8 mouse cellular contexts compared by ENCODE assay signal in the genomic region with DNA sequence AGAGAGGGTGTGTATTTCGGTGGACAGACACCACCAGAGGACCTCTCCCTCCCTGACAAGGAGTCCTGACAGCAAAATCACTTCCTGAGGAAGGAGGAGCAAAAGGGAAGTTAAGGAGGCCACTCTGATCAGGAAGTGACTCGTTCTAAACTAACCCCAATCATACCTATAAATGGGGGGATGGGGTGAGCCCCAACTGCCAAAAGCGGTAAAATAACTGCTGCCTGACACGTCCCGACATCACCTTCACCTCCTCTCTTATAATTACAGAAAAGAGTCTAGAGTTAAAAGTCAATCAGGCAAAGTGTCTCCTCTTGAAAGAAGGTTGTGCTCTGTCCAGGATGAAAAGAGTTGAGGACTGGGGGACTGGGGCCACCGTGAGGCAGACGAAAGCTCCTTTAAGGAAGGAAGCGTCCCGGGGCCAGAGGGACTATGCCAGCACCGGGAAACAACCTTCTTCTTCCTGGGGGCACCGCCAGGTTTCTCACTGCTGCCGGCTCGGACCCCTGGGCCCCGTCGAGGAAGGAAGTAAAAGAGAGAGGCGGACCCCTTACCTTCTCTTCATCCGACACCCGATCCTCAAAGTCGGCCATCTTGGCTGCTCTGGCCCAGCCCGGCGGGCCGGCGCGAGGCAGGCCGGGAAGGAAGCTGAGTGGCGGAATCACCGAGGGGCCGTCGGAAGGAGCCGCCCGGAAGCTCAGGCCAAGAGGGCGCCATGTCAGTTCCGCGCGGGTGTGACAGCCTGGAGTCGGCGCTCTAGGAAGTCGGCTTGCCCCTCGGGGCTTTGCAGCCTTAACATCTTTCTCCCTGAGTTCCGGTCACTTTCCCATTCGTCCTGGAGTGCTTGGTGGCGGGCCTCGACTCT. TPM values are rescaled to one million over a fixed set of nuclear protein-coding genes. Genes with fewer than 3 reads are reported as not detected.
DNase-seq lines count a peak whose midpoint lies in the region; ATAC-seq and TF ChIP-seq lines count a peak whose summit lies in the region.

A gene (plus strand): TSS at position 220 of the 865 bp plus-strand sequence.
A gene (minus strand): TSS at position 720 of the 865 bp plus-strand sequence.

- peaks cover 7% of the 10 kb centered on the region; the same call in 1 of the 2 replicates for H3K36me3 ChIP-seq in embryonic facial prominence, embryonic 15.5 days
- peaks cover 3% of the 10 kb centered on the region; the same call in 1 of the 2 replicates for H3K36me3 ChIP-seq in kidney, embryonic 14.5 days (ENCODE audit: control insufficient read depth, insufficient read depth, low read length)
- peaks cover 7% of the 10 kb centered on the region for H3K36me3 ChIP-seq in limb, embryonic 15.5 days
- peaks cover 3% of the 10 kb centered on the region for H3K36me3 ChIP-seq in stomach, embryonic 14.5 days (ENCODE audit: control insufficient read depth, insufficient read depth, low read length)

- peak; percentile 92 for DNase-seq in A20 (ENCODE audit: low read depth, low spot score)
- DNase-seq in heart, adult 9 months (ENCODE audit: low spot score in 2 of 2) = peak; percentile 88 to 90
- DNase-seq in monocyte, adult 2 months (ENCODE audit: low read depth in 1 of 2, low spot score in 2 of 2) = peak; percentile 68 to 82

- H3K9ac ChIP-seq in embryonic facial prominence, embryonic 15.5 days = peak within 1 kb of the TSS; percentile 83
- peak within 1 kb of the TSS; percentile 92 for H3K9ac ChIP-seq in kidney, embryonic 14.5 days (ENCODE audit: low read depth, low read length)
- peak within 1 kb of the TSS; percentile 75 for H3K9ac ChIP-seq in limb, embryonic 15.5 days
- H3K9ac ChIP-seq in stomach, embryonic 14.5 days (replicated peaks; ENCODE audit: low read depth, low read length) = peak within 1 kb of the TSS; percentile 88

- no peaks in the 10 kb centered on the region for H3K27me3 ChIP-seq in embryonic facial prominence, embryonic 15.5 days
- H3K27me3 ChIP-seq in kidney, embryonic 14.5 days (ENCODE audit: control insufficient read depth, insufficient read depth, low read length) = no peaks in the 10 kb centered on the region
- H3K27me3 ChIP-seq in limb, embryonic 15.5 days = no peaks in the 10 kb centered on the region
- no peaks in the 10 kb centered on the region for H3K27me3 ChIP-seq in stomach, embryonic 14.5 days (ENCODE audit: control insufficient read depth, insufficient read depth, low read length)

- peak; percentile 99 for TF ChIP-seq POLR2A in bone marrow, adult 2 months (IDR thresholded peaks at IDR 0.05; ENCODE audit: borderline replicate concordance, control insufficient read depth, low read depth, low read length)

- under 1% methylated on average over 43 of the region's 43 CpGs for WGBS in bone marrow, adult 2 months
- under 1% methylated on average over 43 of the region's 43 CpGs for WGBS in embryonic facial prominence, embryonic 15.5 days
- WGBS in kidney, embryonic 14.5 days = 0% methylated on average over 38 of the region's 43 CpGs
- WGBS in limb, embryonic 15.5 days = under 1% methylated on average over 43 of the region's 43 CpGs
- under 1% methylated on average over 43 of the region's 43 CpGs for WGBS in stomach, embryonic 14.5 days

- H3K4me2 ChIP-seq in embryonic facial prominence, embryonic 15.5 days (replicated peaks) = peak within 1 kb of the TSS; percentile 62
- H3K4me2 ChIP-seq in kidney, embryonic 14.5 days (replicated peaks; ENCODE audit: low read depth, low read length) = peak within 1 kb of the TSS; percentile 73
- H3K4me2 ChIP-seq in limb, embryonic 15.5 days = peak within 1 kb of the TSS; percentile 59
- H3K4me2 ChIP-seq in stomach, embryonic 14.5 days (replicated peaks; ENCODE audit: low read depth, low read length) = peak within 1 kb of the TSS; percentile 68

- peak; percentile 8; the same call in 1 of the 2 replicates for TF ChIP-seq CTCF in bone marrow, adult 2 months (IDR thresholded peaks at IDR 0.05; ENCODE audit: control insufficient read depth, insufficient read depth, low read length)

- peak within 1 kb of the TSS; percentile 98 for H3K27ac ChIP-seq in bone marrow, adult 2 months (ENCODE audit: control insufficient read depth, insufficient read depth, low read depth, low read length, poor library complexity)
- peak within 1 kb of the TSS; percentile 99 for H3K27ac ChIP-seq in embryonic facial prominence, embryonic 15.5 days (replicated peaks)
- peak within 1 kb of the TSS; percentile 96 for H3K27ac ChIP-seq in kidney, embryonic 14.5 days (ENCODE audit: low read depth, low read length)
- H3K27ac ChIP-seq in limb, embryonic 15.5 days = peak within 1 kb of the TSS; percentile 98
- peak within 1 kb of the TSS; percentile 97 for H3K27ac ChIP-seq in stomach, embryonic 14.5 days (ENCODE audit: low read length)

- H3K4me3 ChIP-seq in bone marrow, adult 2 months (replicated peaks; ENCODE audit: control insufficient read depth, low read depth, low read length) = peak within 1 kb of the TSS; percentile 93
- H3K4me3 ChIP-seq in embryonic facial prominence, embryonic 15.5 days (replicated peaks) = peak within 1 kb of the TSS; percentile 80
- peak within 1 kb of the TSS; percentile 97 for H3K4me3 ChIP-seq in kidney, embryonic 14.5 days (ENCODE audit: low read length)
- peak within 1 kb of the TSS; percentile 98 for H3K4me3 ChIP-seq in limb, embryonic 15.5 days
- H3K4me3 ChIP-seq in stomach, embryonic 14.5 days (ENCODE audit: low read depth, low read length) = peak within 1 kb of the TSS; percentile 93

- H3K4me1 ChIP-seq in bone marrow, adult 2 months (ENCODE audit: control insufficient read depth, insufficient read depth, low read length) = no peaks in the 10 kb centered on the region; the same call in 1 of the 2 replicates
- H3K4me1 ChIP-seq in embryonic facial prominence, embryonic 15.5 days = peaks cover 13% of the 10 kb centered on the region
- H3K4me1 ChIP-seq in kidney, embryonic 14.5 days (ENCODE audit: control insufficient read depth, insufficient read depth, low read length) = peaks cover 18% of the 10 kb centered on the region
- H3K4me1 ChIP-seq in limb, embryonic 15.5 days = peaks cover 15% of the 10 kb centered on the region
- 0 out of 2 replicates have a peak, but pooled peaks cover 13% of the 10 kb centered on the region for H3K4me1 ChIP-seq in stomach, embryonic 14.5 days (ENCODE audit: control insufficient read depth, insufficient read depth, low read length)

- no peaks in the 10 kb centered on the region for H3K9me3 ChIP-seq in embryonic facial prominence, embryonic 15.5 days (replicated peaks)
- no peaks in the 10 kb centered on the region for H3K9me3 ChIP-seq in kidney, embryonic 14.5 days (ENCODE audit: control insufficient read depth, low read length)
- no peaks in the 10 kb centered on the region for H3K9me3 ChIP-seq in limb, embryonic 15.5 days
- H3K9me3 ChIP-seq in stomach, embryonic 14.5 days (ENCODE audit: control insufficient read depth, low read depth, low read length) = no peaks in the 10 kb centered on the region

- ATAC-seq in embryonic facial prominence, embryonic 15.5 days (ENCODE audit: insufficient number of reproducible peaks, low FRiP score, low TSS enrichment, low read depth) = peak; percentile 97
- ATAC-seq in kidney, embryonic 14.5 days (ENCODE audit: low FRiP score, low TSS enrichment) = peak; percentile 97
- ATAC-seq in limb, embryonic 15.5 days (ENCODE audit: insufficient number of reproducible peaks, low FRiP score, low TSS enrichment, low read depth) = peak; percentile 93
- peak; percentile 93 for ATAC-seq in stomach, embryonic 14.5 days (ENCODE audit: insufficient number of reproducible peaks, insufficient read depth, low FRiP score, low read depth)

RNA-seq across cellular contexts. Expression of the first gene that starts in this region (rescaled TPM):
- 3.4 and 14.7 TPM in 2 replicates for polyA plus RNA-seq in bone marrow, adult 2 months (2011; ENCODE audit: insufficient read depth, insufficient read length, low replicate concordance, missing spikeins)
- polyA plus RNA-seq in embryonic facial prominence, embryonic 15.5 days (2015; fragmentation: Nextera tagmentation; extraction: Ambion mirVana) = 38.6 and 42.4 TPM in 2 replicates
- 35.7 and 41.1 TPM in 2 replicates for polyA plus RNA-seq in kidney, embryonic 14.5 days (2014; fragmentation: Nextera tagmentation; extraction: Ambion mirVana)
- polyA plus RNA-seq in limb, embryonic 15.5 days (2015; fragmentation: Nextera tagmentation; extraction: Ambion mirVana) = 40.7 and 45.0 TPM in 2 replicates
- 34.5 and 50.6 TPM in 2 replicates for polyA plus RNA-seq in stomach, embryonic 14.5 days (2014; fragmentation: Nextera tagmentation; extraction: Ambion mirVana)

RNA-seq across cellular contexts. Expression of the second gene that starts in this region (rescaled TPM):
- 32.7 and 62.7 TPM in 2 replicates for polyA plus RNA-seq in bone marrow, adult 2 months (2011; ENCODE audit: insufficient read depth, insufficient read length, low replicate concordance, missing spikeins)
- 173 and 183 TPM in 2 replicates for polyA plus RNA-seq in embryonic facial prominence, embryonic 15.5 days (2015; fragmentation: Nextera tagmentation; extraction: Ambion mirVana)
- 151 and 214 TPM in 2 replicates for polyA plus RNA-seq in kidney, embryonic 14.5 days (2014; fragmentation: Nextera tagmentation; extraction: Ambion mirVana)
- polyA plus RNA-seq in limb, embryonic 15.5 days (2015; fragmentation: Nextera tagmentation; extraction: Ambion mirVana) = 194 and 201 TPM in 2 replicates
- 196 and 202 TPM in 2 replicates for polyA plus RNA-seq in stomach, embryonic 14.5 days (2014; fragmentation: Nextera tagmentation; extraction: Ambion mirVana)

Comparison
In these comparisons a context has a peak if more than half of its experiments do, and no peak if none do; other contexts are left out.
1. Peak in every context shown above with its lines: DNase-seq, ATAC-seq, H3K4me3 ChIP-seq and H3K27ac ChIP-seq.